Mouse (Mus musculus): ENCODE results near the gene Cnpy2. TPM values are rescaled to one million over a fixed set of nuclear protein-coding genes. Genes with fewer than 3 reads are reported as not detected.

The Cnpy2 gene
- polyA plus RNA-seq, 2 experiments from 2014 or later = 116 to 120 TPM

DNA sequence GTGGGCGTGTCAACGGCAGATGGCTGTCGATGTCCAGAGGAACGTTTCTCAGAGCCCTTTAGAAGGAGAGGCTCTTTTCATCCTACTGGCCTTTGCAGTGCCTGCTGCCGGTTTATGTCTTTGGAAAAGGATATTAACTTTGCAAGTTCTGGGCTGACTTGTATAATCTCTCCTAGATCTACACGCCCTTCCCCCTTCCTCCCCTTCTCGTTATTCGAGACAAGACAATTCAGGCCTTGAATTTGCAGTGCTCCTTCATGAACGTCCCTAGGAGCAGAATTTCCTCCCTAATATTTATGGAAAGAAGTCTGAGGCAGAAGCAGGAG is 46.9 kb downstream of the Cnpy2 start:
- peak; percentile 3 for ATAC-seq

DNA sequence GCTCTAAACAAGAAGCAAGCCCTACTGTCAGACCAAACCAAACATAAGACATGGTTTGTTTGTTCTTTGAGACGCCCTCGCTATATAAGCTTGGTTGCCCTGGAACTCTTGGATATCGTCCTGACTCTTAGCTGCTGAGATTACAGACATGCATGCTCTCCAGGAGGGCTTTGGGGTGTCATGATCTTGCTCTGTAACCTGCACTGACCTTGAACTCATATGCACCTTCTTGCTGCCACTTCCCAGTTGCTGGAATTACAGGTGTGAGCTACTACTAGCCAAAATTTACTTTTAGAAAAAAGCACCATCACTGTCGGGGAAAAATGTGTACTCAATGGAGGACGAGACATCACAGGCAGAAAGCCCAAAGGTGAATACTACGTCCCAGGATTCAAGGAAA is 47.3 kb downstream of the Cnpy2 start:
- no peak for ATAC-seq

DNA sequence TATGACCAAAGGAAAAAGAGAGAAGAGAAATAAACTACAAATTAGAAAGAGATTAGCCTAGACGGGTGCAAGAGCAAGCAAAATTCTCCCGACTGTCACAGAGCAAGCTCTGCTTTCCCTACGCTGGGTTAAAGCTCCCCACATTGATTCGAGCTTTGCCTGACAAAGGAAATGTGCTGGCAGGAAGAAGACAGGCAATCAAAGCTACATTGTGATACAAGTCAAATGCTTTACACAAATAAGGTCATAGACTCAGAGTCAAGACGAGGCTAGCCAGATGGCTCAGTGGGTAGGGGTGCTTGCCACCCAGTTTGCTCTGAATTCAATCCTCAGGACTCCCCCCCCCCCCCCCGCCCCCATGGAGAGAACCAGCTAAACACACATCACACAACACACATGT is 47.8 kb downstream of the Cnpy2 start:
- ATAC-seq = no peak

DNA sequence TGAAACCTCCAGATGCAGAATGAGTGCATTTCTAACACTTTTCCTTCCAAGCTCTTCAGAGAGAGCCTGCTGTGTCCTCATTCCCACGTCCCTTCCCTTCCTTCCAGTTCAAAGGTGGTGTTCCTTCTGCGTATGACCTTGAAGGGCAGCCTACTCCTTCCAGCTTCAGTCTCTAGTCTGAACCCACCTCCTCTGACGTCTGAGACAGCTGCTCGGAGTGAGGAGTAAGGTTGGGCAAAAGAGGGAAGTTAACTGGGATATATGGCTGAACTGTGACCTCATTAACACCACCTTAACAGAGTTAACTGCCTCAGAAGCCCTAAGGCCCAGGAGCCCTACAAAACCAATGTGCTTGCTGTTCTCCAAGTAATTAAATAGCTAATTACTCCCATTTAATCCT is 48.3 kb downstream of the Cnpy2 start:
- ATAC-seq = no peak

DNA sequence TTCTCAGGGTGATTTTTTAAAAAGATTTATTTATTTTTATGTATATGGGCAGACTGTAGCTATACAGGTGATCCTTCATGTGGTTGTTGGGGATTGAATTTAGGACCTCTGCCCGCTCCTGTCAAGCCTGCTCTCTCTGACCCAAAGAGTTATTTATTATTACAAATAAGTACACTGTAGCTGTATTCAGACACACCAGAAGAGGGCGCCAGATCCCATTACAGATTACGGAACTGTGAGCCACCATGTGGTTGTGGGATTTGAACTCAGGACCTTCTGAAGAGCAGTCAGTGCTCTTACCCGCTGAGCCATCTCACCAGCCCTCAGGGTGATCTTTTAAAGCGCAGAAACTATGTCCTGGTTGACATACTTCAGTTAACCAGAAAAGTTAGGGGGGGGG is 49.9 kb downstream of the Cnpy2 start:
- ATAC-seq = no peak

DNA sequence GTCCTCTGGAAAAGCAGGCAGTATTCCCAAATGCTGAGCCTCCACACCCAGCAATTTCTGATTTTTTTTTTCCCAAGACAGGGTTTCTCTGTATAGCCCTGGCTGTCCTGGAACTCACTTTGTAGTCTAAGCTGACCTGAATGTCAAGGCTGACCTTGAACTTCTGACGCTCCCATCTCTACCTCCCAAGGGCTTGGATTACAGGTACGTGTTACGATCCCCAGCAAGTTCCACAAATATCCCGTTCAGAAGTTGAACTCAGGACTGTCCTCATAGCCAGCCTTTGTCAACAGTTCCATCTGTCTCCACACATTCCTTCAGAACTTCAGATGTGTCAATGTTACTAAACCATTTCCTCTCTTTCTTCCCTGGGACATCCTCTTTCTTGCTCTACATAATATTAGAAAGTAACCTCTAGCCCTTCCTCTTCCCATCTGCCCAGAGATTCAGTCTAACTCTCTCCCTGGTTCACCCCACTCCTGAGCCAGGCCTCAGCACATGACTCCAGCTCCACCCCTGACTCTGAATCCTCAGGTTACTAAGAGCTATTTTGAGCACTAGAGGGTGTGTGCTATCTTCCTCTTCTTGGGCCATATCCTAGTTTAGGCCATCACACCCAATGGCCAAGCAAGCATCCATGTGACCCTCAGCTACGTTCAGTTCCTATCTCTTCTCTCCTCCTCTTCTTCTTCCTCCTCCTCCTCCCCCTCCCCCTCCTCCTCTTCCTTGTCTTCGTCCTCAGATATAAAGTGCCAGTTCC is 50.9 kb downstream of the Cnpy2 start:
- ATAC-seq = no peak

DNA sequence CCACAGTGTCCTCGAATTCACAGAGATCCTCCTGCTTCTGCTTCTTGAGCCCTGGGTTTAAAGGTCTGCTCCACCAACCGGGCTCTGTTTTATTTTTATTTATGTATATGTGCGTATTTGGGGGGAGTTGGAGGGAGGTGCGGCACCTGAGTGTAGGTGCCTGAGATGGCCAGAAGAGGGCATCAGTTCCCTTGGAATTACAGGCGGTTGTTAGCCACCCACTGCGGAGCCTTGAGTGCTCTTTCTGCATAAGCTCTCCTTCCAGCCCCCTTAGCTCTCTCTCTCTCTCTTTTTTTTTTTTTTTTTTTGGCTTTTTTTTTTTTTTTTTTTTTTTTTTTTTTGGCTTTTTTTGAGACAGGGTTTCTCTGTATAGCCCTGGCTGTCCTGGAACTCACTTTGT is 52.1 kb downstream of the Cnpy2 start:
- no peak for ATAC-seq

GRCm38 (mm10) chr10:128376099-128376454 is 53.8 kb downstream of the Cnpy2 start:
- ATAC-seq = no peak

GRCm38 (mm10) chr10:128376455-128377211 is 54.4 kb downstream of the Cnpy2 start, which contains the start of gene Ankrd52:
TSS of gene Ankrd52 (plus strand) at chr10:128377115.
- peak; percentile 88 for ATAC-seq

Other genes with a start within 250 kb of the Cnpy2 start
- gene Atp5b, start 239.2 kb upstream of the Cnpy2 start, polyA plus RNA-seq (2017; shearing (Covaris generic)) = 100 to 1,000 TPM; 455 to 512 TPM
- gene Baz2a, start 230.9 kb upstream of the Cnpy2 start, polyA plus RNA-seq (2017; shearing (Covaris generic)) = 10 to 100 TPM; 50.9 to 75.4 TPM
- 10 to 100 TPM; 24.9 to 31.7 TPM for gene Rbms2, start 142.2 kb upstream of the Cnpy2 start, polyA plus RNA-seq (2017; shearing (Covaris generic))
- gene Gls2, start 128.0 kb upstream of the Cnpy2 start, polyA plus RNA-seq (2017; shearing (Covaris generic)) = under 1 TPM in 1 of 2 experiments, not detected in 1; 0.32 TPM
- 10 to 100 TPM; 12.2 to 19.6 TPM for gene Spryd4, start 110.7 kb upstream of the Cnpy2 start, polyA plus RNA-seq (2017; shearing (Covaris generic))
- not detected for gene Mip, start 96.6 kb upstream of the Cnpy2 start, polyA plus RNA-seq (2017; shearing (Covaris generic))
- gene Timeless, start 90.4 kb upstream of the Cnpy2 start, polyA plus RNA-seq (2017; shearing (Covaris generic)) = 10 to 100 TPM; 28.0 to 42.5 TPM
- not detected for gene Apon, start 68.4 kb upstream of the Cnpy2 start, polyA plus RNA-seq (2017; shearing (Covaris generic))
- not detected for gene Apof, start 53.8 kb upstream of the Cnpy2 start, polyA plus RNA-seq (2017; shearing (Covaris generic))
- 10 to 100 TPM; 58.1 to 92.7 TPM for gene Stat2, start 51.9 kb upstream of the Cnpy2 start, polyA plus RNA-seq (2017; shearing (Covaris generic))
- gene Il23a, start 23.7 kb upstream of the Cnpy2 start, polyA plus RNA-seq (2017; shearing (Covaris generic)) = not detected
- gene Pan2, start 19.1 kb upstream of the Cnpy2 start, polyA plus RNA-seq (2017; shearing (Covaris generic)) = 10 to 100 TPM; 24.4 to 48.3 TPM
- gene Cs, start 15.3 kb downstream of the Cnpy2 start, polyA plus RNA-seq (2017; shearing (Covaris generic)) = 100 to 1,000 TPM; 124 to 182 TPM
- gene Coq10a, start 46.5 kb downstream of the Cnpy2 start, polyA plus RNA-seq (2017; shearing (Covaris generic)) = 10 to 100 TPM; 14.5 to 15.7 TPM
- gene Ankrd52, start 54.7 kb downstream of the Cnpy2 start, polyA plus RNA-seq (2017; shearing (Covaris generic)) = 1 to 10 TPM; 2.3 to 3.3 TPM
- not detected for gene Slc39a5, start 78.8 kb downstream of the Cnpy2 start, polyA plus RNA-seq (2017; shearing (Covaris generic))
- gene Nabp2, start 89.0 kb downstream of the Cnpy2 start, polyA plus RNA-seq (2017; shearing (Covaris generic)) = 10 to 100 TPM; 63.3 to 77.5 TPM
- gene Rnf41, start 89.2 kb downstream of the Cnpy2 start, polyA plus RNA-seq (2017; shearing (Covaris generic)) = 10 to 100 TPM; 28.7 to 51.8 TPM
- gene Smarcc2, start 136.8 kb downstream of the Cnpy2 start, polyA plus RNA-seq (2017; shearing (Covaris generic)) = 10 to 100 TPM; 45.7 to 62.7 TPM
- gene Myl6, start 171.7 kb downstream of the Cnpy2 start, polyA plus RNA-seq (2017; shearing (Covaris generic)) = 100 to 1,000 TPM; 937 to 954 TPM
- 1 to 10 TPM; 4.3 to 5.4 TPM for gene Myl6b, start 176.2 kb downstream of the Cnpy2 start, polyA plus RNA-seq (2017; shearing (Covaris generic))
- gene Esyt1, start 203.4 kb downstream of the Cnpy2 start, polyA plus RNA-seq (2017; shearing (Covaris generic)) = 10 to 100 TPM; 68.4 to 84.4 TPM
- 10 to 100 TPM in 1 of 2 experiments, 1 to 10 TPM in 1; 9.2 to 11.8 TPM for gene Zc3h10, start 225.3 kb downstream of the Cnpy2 start, polyA plus RNA-seq (2017; shearing (Covaris generic))
- gene Rpl41, start 226.8 kb downstream of the Cnpy2 start, polyA plus RNA-seq (2017; shearing (Covaris generic)) = 1,000 to 10,000 TPM; 4,848 to 7,095 TPM
- gene Pa2g4, start 243.5 kb downstream of the Cnpy2 start, polyA plus RNA-seq (2017; shearing (Covaris generic)) = 100 to 1,000 TPM; 114 to 117 TPM

Data from CD4-positive, CD25-positive, alpha-beta regulatory T cell, adult 4 months (primary cell).